Mouse (Mus musculus) monocyte, adult 5-6 weeks (primary cell): ENCODE data around the gene Zfp385b. TPM values are rescaled to one million over a fixed set of nuclear protein-coding genes. Genes with fewer than 3 reads are reported as not detected.

Source experiments
- ATAC-seq: fragments of 153-309, 156-312 bp; replicated peaks from 2 replicates; pipeline ENCODE4 v1.8.0; 2017; ENCODE audit warnings: mild to moderate bottlenecking; ENCODE audit not compliant: low TSS enrichment, insufficient number of reproducible peaks, severe bottlenecking, poor library complexity, low FRiP score
- total RNA-seq: library from RNA; stranded (forward); fragments of 200-1000, 200-491, 200-594 nt; gene quantifications from 3 replicates; pipeline ENCODE4 v1.2.3, GENCODE M21; 2017

The Zfp385b gene
- total RNA-seq, 1 experiment from 2014 or later = not detected

GRCm38 (mm10) chr2:77375155-77375554 is 444.3 kb downstream of the Zfp385b start:
- ATAC-seq = no peak

DNA sequence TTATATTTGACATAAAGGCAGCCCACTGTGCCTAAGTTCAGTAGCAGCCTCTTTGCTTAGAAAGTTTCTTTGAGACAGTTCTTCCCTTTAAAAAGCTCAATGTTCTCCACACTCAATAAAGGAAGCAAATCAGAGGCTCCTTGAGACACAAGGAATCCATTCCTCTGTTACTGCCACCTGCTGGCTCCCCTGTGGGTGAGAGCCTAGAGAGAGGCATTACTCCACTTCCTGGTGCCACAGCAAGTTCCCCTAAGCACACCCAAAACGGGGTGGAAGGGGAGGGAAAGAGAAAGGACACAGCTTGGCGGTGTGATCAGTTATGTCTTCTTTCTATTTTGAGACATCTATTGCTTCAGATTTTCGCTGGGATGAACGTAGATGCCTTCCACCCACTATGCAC is 450.3 kb downstream of the Zfp385b start:
- no peak for ATAC-seq

Other genes with a start within 250 kb of the Zfp385b start
- gene Cwc22, start 126.7 kb upstream of the Zfp385b start, total RNA-seq = 72.8 to 103 TPM (median 89.6 TPM) in 3 replicates